Mouse (Mus musculus) forebrain, embryonic 13.5 days (tissue): ENCODE measurements around the gene Ipo5. TPM values are rescaled to one million over a fixed set of nuclear protein-coding genes. Genes with fewer than 3 reads are reported as not detected.

ENCODE experiments used
- ATAC-seq: fragments of 200-750 bp; cut with Nextera tagmentation; 2 replicates; pipeline ENCODE4 v1.8.0; 2017
- H3K27ac ChIP-seq: fragments of 300-500 bp; sonication (generic); 2 replicates; pipeline ENCODE4 v1.5.1; 2015; ENCODE audit warnings: inconsistent platforms, mild to moderate bottlenecking, moderate library complexity
- H3K27me3 ChIP-seq: fragments of 300-500 bp; sonication (generic); 2 replicates; pipeline ENCODE4 v1.6.1; 2015; ENCODE audit warnings: mild to moderate bottlenecking, inconsistent platforms
- H3K36me3 ChIP-seq: fragments of 300-500 bp; sonication (generic); 2 replicates; pipeline ENCODE4 v1.6.1; 2015; ENCODE audit warnings: mild to moderate bottlenecking, inconsistent platforms; ENCODE audit not compliant: poor library complexity, severe bottlenecking
- H3K4me1 ChIP-seq: fragments of 300-500 bp; sonication (generic); 2 replicates; pipeline ENCODE4 v1.6.1; 2015; ENCODE audit warnings: inconsistent platforms
- H3K4me2 ChIP-seq: fragments of 300-500 bp; sonication (generic); 2 replicates; pipeline ENCODE4 v1.6.1; 2015; ENCODE audit warnings: inconsistent platforms, mild to moderate bottlenecking, moderate library complexity
- H3K4me3 ChIP-seq: fragments of 300-500 bp; sonication (generic); 2 replicates; pipeline ENCODE4 v1.5.1; 2015; ENCODE audit warnings: mild to moderate bottlenecking, inconsistent platforms
- H3K9ac ChIP-seq: fragments of 300-500 bp; sonication (generic); 2 replicates; pipeline ENCODE4 v1.6.1; 2015; ENCODE audit warnings: mild to moderate bottlenecking, inconsistent platforms
- H3K9me3 ChIP-seq: fragments of 300-500 bp; sonication (generic); replicated peaks from 2 replicates; pipeline ENCODE4 v1.6.1; 2016; ENCODE audit warnings: inconsistent platforms
- WGBS: fragments of 180-500 bp; shearing (Covaris S2); methylation state at CpG from one replicate; pipeline ENCODE4 v1.1.7; 2015; 5-methylcytosine and 5-hydroxymethylcytosine counted together
- polyA plus RNA-seq: library from polyadenylated mRNA; unstranded; fragments of >200 nt; fragmentation: Nextera tagmentation; extraction: Ambion mirVana; gene quantifications from 2 replicates; pipeline ENCODE4 v1.2.1, GENCODE M21; 2015

Ipo5 gene
- polyA plus RNA-seq, 1 experiment from 2014 or later: 89.2 TPM

DNA sequence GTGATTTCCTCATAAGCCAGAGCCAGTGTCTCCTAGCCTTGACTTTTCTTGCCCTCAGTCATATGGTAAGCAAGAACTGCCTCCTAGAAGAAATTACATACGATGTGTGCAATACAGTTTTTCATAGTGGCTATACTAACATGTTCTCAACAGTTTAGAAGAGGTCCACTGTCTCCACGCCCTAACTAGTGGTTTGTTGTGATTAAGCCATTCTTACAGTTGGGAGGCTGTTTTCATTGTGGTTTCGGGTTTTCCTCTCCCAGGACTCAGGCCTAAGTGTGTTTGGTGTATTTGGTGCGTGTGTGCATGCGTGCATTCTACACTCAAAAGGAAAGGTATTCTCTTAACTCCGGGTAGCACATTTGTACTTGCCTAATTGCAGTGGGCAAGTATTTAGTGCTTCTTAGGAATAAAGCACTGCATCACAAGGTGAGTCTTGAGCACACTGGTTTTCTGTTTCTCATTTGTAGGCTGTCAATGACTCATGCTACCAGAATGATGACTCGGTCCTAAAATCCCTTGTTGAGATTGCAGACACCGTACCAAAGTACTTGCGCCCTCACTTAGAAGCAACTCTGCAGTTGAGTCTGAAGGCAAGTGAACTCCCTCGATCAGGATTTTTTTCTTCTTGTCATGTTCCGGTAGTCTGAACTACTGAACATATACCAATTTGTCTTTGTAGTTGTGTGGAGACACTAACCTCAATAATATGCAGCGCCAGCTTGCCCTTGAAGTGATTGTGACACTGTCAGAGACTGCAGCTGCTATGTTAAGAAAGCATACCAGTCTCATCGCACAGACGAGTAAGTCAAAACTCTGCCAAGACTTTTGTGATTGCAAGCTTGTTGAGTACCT, 14.9 kb downstream of the Ipo5 start:
- Histone ChIP-seq H3K9me3 (no peaks in the 10 kb centered on the region), H3K27ac (no peak overlapping the region), H3K9ac (no peak overlapping the region), H3K4me1 (no peaks in the 10 kb centered on the region), H3K36me3 (peaks cover 93% of the 10 kb centered on the region), H3K27me3 (no peaks in the 10 kb centered on the region), H3K4me3 (no peak overlapping the region), H3K4me2 (no peak overlapping the region)
- WGBS: 95% methylated on average over 14 of the region's 14 CpGs
- no peak for ATAC-seq

DNA sequence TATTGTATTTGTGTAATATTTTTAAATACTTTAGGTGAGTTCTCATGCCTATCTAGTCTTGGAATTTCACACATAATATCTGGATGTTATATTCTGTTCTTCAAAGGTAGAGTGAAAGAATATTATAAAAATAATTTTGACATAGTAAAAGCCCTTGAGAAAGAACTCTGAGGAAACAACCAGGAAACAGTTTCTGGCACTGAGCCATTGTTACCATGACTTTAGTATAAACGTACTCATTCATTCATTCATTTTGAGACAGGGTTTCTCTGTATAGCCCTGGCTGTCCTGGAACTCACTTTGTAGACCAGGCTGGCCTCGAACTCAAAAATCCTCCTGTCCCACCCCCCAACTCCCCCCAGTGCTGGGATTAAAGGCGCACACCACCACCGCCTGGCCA, 20.2 kb downstream of the Ipo5 start:
- 88% methylated on average over 4 of the region's 4 CpGs for WGBS
- peaks cover 89% of the 10 kb centered on the region for H3K36me3 ChIP-seq
- H3K4me1 ChIP-seq: no peaks in the 10 kb centered on the region
- no peak overlapping the region for H3K27ac ChIP-seq
- H3K27me3 ChIP-seq: no peaks in the 10 kb centered on the region
- H3K9me3 ChIP-seq: no peaks in the 10 kb centered on the region
- H3K4me3 ChIP-seq: no peak overlapping the region
- H3K9ac ChIP-seq: no peak overlapping the region
- ATAC-seq: no peak
- no peak overlapping the region for H3K4me2 ChIP-seq

DNA sequence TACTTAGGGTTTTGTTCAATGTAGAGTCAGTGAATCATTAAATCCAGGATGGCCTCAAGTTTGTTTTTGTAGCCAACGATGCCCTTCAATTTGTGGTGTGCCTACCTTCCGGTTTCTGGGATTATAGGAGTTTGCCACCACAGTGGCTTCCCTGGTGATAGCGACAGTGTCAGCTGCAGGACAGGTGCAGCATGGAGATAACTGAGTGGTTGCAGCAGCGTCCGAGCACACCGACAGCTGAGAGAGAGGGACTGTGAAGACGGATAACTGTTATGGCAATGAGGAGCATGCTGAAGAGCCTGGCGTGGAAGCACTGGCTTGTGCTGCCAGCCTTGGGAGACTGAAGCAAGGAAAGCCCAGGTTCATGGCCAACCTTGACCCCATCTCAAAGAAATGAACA, 22.6 kb downstream of the Ipo5 start:
- Histone ChIP-seq H3K27me3 (no peaks in the 10 kb centered on the region), H3K9ac (no peak overlapping the region), H3K9me3 (no peaks in the 10 kb centered on the region), H3K36me3 (peaks cover 91% of the 10 kb centered on the region), H3K4me1 (no peaks in the 10 kb centered on the region), H3K27ac (no peak overlapping the region), H3K4me3 (no peak overlapping the region), H3K4me2 (no peak overlapping the region)
- WGBS: 93% methylated on average over 8 of the region's 8 CpGs
- ATAC-seq: no peak

DNA sequence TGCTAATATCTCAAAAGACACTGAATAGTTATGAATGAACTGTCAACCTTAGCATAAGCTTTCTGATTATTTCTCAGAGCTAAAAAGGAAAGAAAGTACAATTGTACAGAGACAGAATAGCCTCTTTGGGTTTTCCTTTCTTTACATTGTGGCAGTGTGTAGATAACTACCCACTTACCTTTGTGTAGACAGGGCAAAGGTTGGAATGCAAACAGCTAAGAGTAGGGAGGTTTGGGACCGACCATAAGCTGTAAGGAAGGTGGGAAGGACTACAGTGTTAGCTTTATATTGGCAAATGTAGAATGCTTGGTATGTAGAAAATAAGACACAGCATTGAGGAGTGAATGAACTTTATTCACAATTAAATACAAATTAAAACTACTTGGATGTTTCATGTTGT, 26.1 kb downstream of the Ipo5 start:
- peaks cover 96% of the 10 kb centered on the region for H3K36me3 ChIP-seq
- no peak overlapping the region for H3K9ac ChIP-seq
- WGBS: 81% methylated on average over 1 of the region's 1 CpGs
- no peak overlapping the region for H3K4me2 ChIP-seq
- no peak for ATAC-seq
- H3K9me3 ChIP-seq: no peaks in the 10 kb centered on the region
- H3K4me3 ChIP-seq: no peak overlapping the region
- no peaks in the 10 kb centered on the region for H3K4me1 ChIP-seq
- H3K27ac ChIP-seq: no peak overlapping the region
- no peaks in the 10 kb centered on the region for H3K27me3 ChIP-seq

DNA sequence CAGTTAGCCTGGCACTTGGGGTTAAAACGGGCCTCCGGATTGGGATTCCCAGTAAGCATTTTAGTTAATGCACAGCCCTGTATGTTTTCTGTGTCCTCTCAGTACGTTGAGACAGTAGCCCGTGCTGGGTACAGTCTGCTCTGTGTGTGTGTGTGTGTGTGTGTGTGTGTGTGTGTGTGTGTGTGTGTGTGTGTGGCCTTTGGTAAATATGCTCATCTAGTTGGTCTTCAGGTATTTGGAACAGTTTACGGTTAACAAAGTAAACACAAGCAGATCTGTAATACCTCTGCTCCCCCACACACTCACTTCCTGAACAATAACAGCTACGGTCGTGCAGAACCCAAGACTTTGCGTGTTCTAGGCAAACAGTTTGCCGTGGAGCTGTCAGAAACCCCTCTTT, 31.8 kb downstream of the Ipo5 start:
- ATAC-seq: no peak
- H3K4me3 ChIP-seq: no peak overlapping the region
- H3K36me3 ChIP-seq: peaks cover 95% of the 10 kb centered on the region
- H3K9ac ChIP-seq: no peak overlapping the region
- no peaks in the 10 kb centered on the region for H3K27me3 ChIP-seq
- no peak overlapping the region for H3K27ac ChIP-seq
- no peaks in the 10 kb centered on the region for H3K9me3 ChIP-seq
- no peak overlapping the region for H3K4me2 ChIP-seq
- H3K4me1 ChIP-seq: peaks cover 12% of the 10 kb centered on the region; the same call in 1 of the 2 replicates
- WGBS: 90% methylated on average over 9 of the region's 9 CpGs

DNA sequence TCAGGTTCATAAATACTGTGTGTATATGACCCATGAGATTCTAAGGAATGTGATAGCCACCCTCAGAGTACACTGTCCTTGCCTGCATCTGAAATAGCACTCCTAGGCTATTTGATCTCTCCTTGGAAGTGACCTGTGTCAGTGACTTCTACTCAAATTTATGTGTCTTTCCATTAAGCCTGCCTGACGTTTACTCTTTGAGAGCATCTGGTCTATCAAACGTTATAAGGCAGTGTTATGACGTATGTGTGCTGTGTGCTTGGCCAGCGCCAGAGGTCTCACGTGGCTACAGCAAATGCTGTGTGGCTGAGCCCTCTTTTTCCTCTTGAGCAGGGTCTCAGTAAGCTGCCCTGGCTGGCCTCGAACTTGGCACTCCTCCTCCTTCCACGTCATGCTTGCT, 34.1 kb downstream of the Ipo5 start:
- H3K4me2 ChIP-seq: no peak overlapping the region
- peaks cover 95% of the 10 kb centered on the region for H3K36me3 ChIP-seq
- no peaks in the 10 kb centered on the region for H3K27me3 ChIP-seq
- ATAC-seq: no peak
- no peak overlapping the region for H3K4me3 ChIP-seq
- H3K9me3 ChIP-seq: no peaks in the 10 kb centered on the region
- H3K9ac ChIP-seq: no peak overlapping the region
- WGBS: 89% methylated on average over 7 of the region's 7 CpGs
- H3K27ac ChIP-seq: no peak overlapping the region
- H3K4me1 ChIP-seq: peaks cover 12% of the 10 kb centered on the region; the same call in 1 of the 2 replicates

DNA sequence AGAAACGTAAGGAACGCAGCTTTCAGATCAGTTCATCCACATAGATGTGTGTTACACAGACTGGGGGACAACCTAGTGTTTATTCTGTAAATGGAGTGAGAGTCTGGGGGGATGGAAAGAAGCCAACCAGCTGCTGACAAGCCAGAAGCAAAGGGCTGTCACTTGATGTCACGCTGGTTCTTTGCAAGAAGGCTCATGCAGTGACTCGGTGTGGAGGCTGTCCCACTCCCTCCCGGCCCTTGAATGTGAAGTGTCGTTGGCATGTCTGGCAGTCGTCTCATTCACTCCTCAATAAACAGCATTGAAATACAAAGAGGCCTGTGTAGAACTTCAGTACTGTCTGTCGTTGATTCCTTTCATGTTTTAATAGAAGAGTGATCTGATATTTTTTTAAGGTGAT, 36.1 kb downstream of the Ipo5 start:
- H3K27ac ChIP-seq: peak overlapping the region; percentile 57
- H3K9ac ChIP-seq: no peak overlapping the region; the same call in 1 of the 2 replicates
- no peaks in the 10 kb centered on the region for H3K9me3 ChIP-seq
- peaks cover 79% of the 10 kb centered on the region for H3K36me3 ChIP-seq
- 58% methylated on average over 8 of the region's 8 CpGs for WGBS
- no peaks in the 10 kb centered on the region for H3K27me3 ChIP-seq
- peaks cover 12% of the 10 kb centered on the region; the same call in 1 of the 2 replicates for H3K4me1 ChIP-seq
- H3K4me2 ChIP-seq: no peak overlapping the region
- no peak overlapping the region for H3K4me3 ChIP-seq
- ATAC-seq: peak; percentile 79

DNA sequence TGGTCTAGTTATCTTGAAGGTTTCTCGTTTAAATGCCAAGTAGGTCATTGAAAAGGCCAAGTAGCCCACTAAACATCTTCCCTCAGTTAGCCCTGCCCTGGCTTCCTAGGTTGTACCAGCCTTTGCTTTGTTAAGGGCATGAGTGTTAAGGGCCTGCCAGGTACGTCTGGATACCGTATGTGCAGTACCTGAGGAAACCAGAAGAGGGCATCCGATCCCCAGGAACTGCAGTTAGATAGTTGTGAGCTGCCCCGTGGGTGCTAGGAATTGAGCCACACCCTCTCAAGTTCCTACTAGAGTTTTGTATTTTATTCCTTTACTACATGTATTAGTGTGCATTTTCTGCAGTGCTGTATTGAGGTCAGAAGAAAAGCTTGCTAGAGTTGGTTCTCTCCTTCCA, 38.0 kb downstream of the Ipo5 start:
- Histone ChIP-seq H3K36me3 (peaks cover 60% of the 10 kb centered on the region), H3K27me3 (no peaks in the 10 kb centered on the region), H3K4me1 (peaks cover 12% of the 10 kb centered on the region; the same call in 1 of the 2 replicates), H3K9me3 (no peaks in the 10 kb centered on the region), H3K4me2 (no peak overlapping the region), H3K27ac (no peak overlapping the region), H3K9ac (no peak overlapping the region), H3K4me3 (no peak overlapping the region)
- WGBS: 91% methylated on average over 5 of the region's 5 CpGs
- no peak for ATAC-seq

DNA sequence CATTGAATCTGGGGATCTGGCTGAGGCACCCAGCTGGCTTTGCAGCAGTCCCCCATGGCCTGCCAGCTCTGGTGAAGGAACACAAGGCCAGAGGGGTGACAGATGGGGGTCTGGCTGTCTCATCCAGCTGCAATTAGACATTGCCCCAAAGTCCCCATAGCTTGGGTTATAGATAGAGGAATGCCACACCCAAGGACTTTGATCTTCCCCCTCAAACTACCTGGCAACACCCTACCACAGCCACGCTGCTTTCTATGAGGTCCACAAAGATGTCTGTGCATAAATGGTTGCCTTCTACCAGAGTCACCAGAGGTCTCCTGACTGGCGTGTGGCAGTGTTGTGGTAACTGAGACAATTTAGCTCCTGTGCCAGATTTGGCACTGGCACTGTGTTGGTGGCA, 39.0 kb downstream of the Ipo5 start:
- Histone ChIP-seq H3K4me2 (no peak overlapping the region), H3K4me1 (peaks cover 12% of the 10 kb centered on the region; the same call in 1 of the 2 replicates), H3K4me3 (no peak overlapping the region), H3K27ac (no peak overlapping the region), H3K27me3 (no peaks in the 10 kb centered on the region), H3K9ac (no peak overlapping the region), H3K36me3 (peaks cover 50% of the 10 kb centered on the region), H3K9me3 (no peaks in the 10 kb centered on the region)
- WGBS: 92% methylated on average over 2 of the region's 2 CpGs
- no peak for ATAC-seq

DNA sequence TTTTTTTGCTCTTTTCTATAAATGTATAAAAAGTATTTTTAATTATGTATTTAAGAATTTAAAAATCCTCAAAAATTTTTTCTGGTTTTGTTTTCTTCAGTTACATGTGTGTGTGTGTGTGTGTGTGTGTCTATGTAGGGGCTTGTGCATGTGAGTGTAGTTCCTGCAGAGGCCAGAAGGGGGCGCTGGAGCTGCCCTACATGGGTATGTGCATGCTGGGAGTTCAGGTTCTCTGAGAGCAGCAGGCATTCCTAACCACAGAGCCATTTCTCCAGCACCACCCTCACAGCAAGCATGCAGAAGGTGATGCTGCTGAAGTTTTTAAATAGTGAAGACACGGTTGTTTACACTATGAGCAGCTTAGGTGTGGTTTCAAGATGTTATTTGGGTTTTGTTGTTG, 41.4 kb downstream of the Ipo5 start:
- Histone ChIP-seq H3K27ac (no peak overlapping the region), H3K9ac (no peak overlapping the region), H3K36me3 (peaks cover 28% of the 10 kb centered on the region), H3K4me2 (no peak overlapping the region), H3K4me1 (peaks cover under 1% of the 10 kb centered on the region; the same call in 1 of the 2 replicates), H3K9me3 (no peaks in the 10 kb centered on the region), H3K4me3 (no peak overlapping the region), H3K27me3 (no peaks in the 10 kb centered on the region)
- ATAC-seq: no peak
- 47% methylated on average over 2 of the region's 2 CpGs for WGBS

DNA sequence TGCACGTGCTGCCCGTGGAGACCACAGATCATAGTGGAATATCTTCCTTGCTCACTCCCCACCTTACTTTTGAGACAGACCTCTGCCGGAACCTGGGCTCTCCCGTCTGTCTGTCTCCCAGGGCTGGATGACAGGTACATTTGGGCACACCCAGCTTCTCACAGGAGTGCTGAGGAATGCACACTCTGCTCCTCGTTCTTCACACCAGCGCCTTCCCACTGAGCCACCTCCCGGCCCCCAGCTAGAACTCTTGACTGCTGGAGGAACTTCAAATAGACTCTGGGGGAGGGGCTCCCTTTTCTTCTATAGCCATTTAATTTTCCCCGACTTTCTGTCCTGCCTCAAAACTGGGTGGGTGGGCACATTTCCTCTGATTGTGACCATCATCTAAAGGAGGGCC, 49.5 kb downstream of the Ipo5 start:
- ATAC-seq: peak; percentile 38; the same call in 1 of the 2 replicates

DNA sequence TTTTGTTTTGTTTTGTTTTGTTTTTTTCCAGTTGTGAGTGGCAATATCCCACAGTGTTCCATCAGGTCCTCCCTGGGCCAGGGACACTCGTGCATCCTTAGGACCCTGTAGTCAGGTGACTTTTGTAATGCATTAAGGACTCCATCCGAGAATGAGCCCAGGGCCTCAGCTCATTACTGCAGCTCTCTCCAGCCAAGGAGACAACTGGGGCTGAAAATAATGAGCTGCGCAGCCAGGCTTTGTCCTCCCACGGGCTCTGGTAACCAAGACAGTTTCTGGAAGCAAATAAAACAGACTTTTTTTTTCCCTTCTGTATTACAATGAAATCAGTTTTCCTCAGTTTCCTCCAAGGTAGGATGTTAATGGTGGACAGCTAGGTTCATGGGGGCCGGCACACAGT, 50.0 kb downstream of the Ipo5 start:
- Histone ChIP-seq H3K27me3 (no peaks in the 10 kb centered on the region), H3K4me1 (peaks cover 12% of the 10 kb centered on the region), H3K9me3 (no peaks in the 10 kb centered on the region; the same call in 1 of the 2 replicates), H3K4me3 (no peak overlapping the region), H3K27ac (no peak overlapping the region), H3K9ac (no peak overlapping the region), H3K36me3 (no peaks in the 10 kb centered on the region), H3K4me2 (no peak overlapping the region)
- peak; percentile 78; the same call in 1 of the 2 replicates for ATAC-seq
- WGBS: 21% methylated on average over 5 of the region's 5 CpGs

More for the DNA sequence above, 49.5 kb downstream of the Ipo5 start:
- Histone ChIP-seq H3K36me3 (no peaks in the 10 kb centered on the region), H3K4me3 (no peak overlapping the region), H3K27me3 (no peaks in the 10 kb centered on the region), H3K9me3 (no peaks in the 10 kb centered on the region; the same call in 1 of the 2 replicates), H3K9ac (no peak overlapping the region), H3K4me2 (no peak overlapping the region), H3K4me1 (peaks cover 12% of the 10 kb centered on the region), H3K27ac (no peak overlapping the region)
- WGBS: 53% methylated on average over 8 of the region's 8 CpGs
